Mouse (Mus musculus): ENCODE results near the gene Tmem63a. TPM values are rescaled to one million over a fixed set of nuclear protein-coding genes. Genes with fewer than 3 reads are reported as not detected.
A peak's percentile ranks its signal among the peaks of the same experiment; 100 is the strongest.

The Tmem63a gene
- polyA plus RNA-seq, 1 experiment from 2014 or later = 22.7 TPM

DNA sequence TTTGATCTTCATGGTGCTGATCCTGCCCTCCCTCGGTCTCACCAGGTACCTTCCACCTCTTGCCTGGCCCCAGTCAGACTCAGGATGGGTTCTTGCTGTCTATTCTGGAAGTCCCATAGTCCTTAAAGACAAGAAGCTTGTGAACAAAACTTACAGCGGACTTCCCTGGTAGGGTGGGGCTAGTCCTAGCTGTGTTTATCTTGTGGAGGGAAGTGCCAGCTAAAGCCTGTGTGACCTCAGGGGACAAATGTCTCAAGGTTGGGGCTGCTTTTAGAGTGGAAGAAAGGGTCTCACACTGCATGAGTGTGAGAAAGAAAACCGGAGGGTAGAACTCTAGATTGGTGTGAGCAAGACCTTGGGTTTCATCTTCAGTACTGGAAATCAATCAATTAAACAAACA lies 23.6 kb downstream of the Tmem63a start:
- TF ChIP-seq EP300 (IDR thresholded peaks at IDR 0.05) (no peak), CTCF (IDR thresholded peaks at IDR 0.05) (no peak)
- H3K9me3 ChIP-seq (ENCODE audit: low read length) = no peaks in the 10 kb centered on the region
- no peaks in the 10 kb centered on the region for H3K4me1 ChIP-seq (ENCODE audit: insufficient read depth, low read depth, low read length)
- no peak overlapping the region for H3K27ac ChIP-seq (ENCODE audit: low read length)
- ATAC-seq (peak; percentile 60), DNase-seq (ENCODE audit: low spot score) (peak; percentile 46)
- H3K4me2 ChIP-seq (replicated peaks; ENCODE audit: low read depth, low read length) = no peak overlapping the region
- peaks cover 13% of the 10 kb centered on the region for H3K36me3 ChIP-seq (ENCODE audit: insufficient read depth, low read length)
- H3K4me3 ChIP-seq (ENCODE audit: low read depth, low read length) = no peak overlapping the region
- no peaks in the 10 kb centered on the region for H3K27me3 ChIP-seq (replicated peaks; ENCODE audit: insufficient read depth, low read length)
- WGBS = 56% methylated on average over 3 of the region's 3 CpGs
- H3K9ac ChIP-seq (replicated peaks; ENCODE audit: low read depth) = no peak overlapping the region

DNA sequence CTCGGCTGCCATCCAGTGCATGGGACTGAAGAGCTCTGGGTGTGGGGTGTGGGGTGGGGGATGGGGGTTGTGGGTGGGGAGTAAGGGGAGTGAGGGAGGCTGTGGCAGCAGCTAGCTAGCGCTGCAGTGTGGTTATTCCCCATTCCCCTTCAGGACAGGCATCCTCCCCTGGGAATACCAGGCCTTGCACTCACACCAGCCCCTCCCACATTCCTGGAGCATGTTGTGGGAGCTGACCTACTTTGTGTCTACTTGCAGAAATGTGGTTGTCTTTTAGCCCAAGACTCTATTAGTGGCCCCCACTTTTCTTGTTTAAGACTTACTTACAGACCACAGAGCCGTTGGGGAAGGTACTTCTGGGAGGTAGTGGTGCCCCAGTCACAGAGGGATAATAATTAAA lies 24.4 kb downstream of the Tmem63a start:
- ATAC-seq (peak; percentile 66), DNase-seq (ENCODE audit: low spot score) (peak; percentile 68)
- no peak overlapping the region for H3K4me3 ChIP-seq (ENCODE audit: low read depth, low read length)
- TF ChIP-seq EP300 (IDR thresholded peaks at IDR 0.05) = no peak
- TF ChIP-seq CTCF (IDR thresholded peaks at IDR 0.05) = no peak
- no peak overlapping the region for H3K9ac ChIP-seq (replicated peaks; ENCODE audit: low read depth)
- no peaks in the 10 kb centered on the region for H3K9me3 ChIP-seq (ENCODE audit: low read length)
- 39% methylated on average over 3 of the region's 3 CpGs for WGBS
- H3K27me3 ChIP-seq (replicated peaks; ENCODE audit: insufficient read depth, low read length) = no peaks in the 10 kb centered on the region
- H3K4me1 ChIP-seq (ENCODE audit: insufficient read depth, low read depth, low read length) = no peaks in the 10 kb centered on the region
- no peak overlapping the region for H3K4me2 ChIP-seq (replicated peaks; ENCODE audit: low read depth, low read length)
- peaks cover 11% of the 10 kb centered on the region for H3K36me3 ChIP-seq (ENCODE audit: insufficient read depth, low read length)
- no peak overlapping the region for H3K27ac ChIP-seq (ENCODE audit: low read length)

DNA sequence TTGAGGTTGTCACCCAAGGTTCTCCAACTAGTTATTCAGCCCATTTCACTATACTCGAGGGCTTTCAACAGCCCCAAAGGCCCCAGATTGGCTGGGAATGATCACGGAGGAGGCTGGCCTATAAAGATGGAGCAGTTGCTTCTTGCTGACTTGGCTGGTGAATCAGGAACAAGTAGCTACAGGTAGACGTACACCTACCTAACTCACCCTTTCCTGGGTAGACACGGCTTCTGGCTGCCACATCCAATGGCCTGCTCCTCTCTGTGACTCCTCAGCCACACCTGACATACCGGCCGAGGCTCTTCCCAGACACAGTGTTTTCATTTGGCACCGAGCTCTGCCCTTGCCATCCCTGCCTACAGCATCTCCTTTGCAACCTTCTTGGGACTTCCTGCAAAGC lies 25.1 kb downstream of the Tmem63a start:
- Histone ChIP-seq H3K27me3 (replicated peaks; ENCODE audit: insufficient read depth, low read length) (no peaks in the 10 kb centered on the region), H3K4me2 (replicated peaks; ENCODE audit: low read depth, low read length) (no peak overlapping the region), H3K36me3 (ENCODE audit: insufficient read depth, low read length) (peaks cover 8% of the 10 kb centered on the region), H3K27ac (ENCODE audit: low read length) (no peak overlapping the region), H3K9ac (replicated peaks; ENCODE audit: low read depth) (no peak overlapping the region), H3K4me1 (ENCODE audit: insufficient read depth, low read depth, low read length) (no peaks in the 10 kb centered on the region), H3K9me3 (ENCODE audit: low read length) (no peaks in the 10 kb centered on the region), H3K4me3 (ENCODE audit: low read depth, low read length) (no peak overlapping the region)
- ATAC-seq (no peak), DNase-seq (ENCODE audit: low spot score) (no peak)
- 82% methylated on average over 7 of the region's 7 CpGs for WGBS
- TF ChIP-seq CTCF (IDR thresholded peaks at IDR 0.05) = no peak
- TF ChIP-seq EP300 (IDR thresholded peaks at IDR 0.05) = no peak

DNA sequence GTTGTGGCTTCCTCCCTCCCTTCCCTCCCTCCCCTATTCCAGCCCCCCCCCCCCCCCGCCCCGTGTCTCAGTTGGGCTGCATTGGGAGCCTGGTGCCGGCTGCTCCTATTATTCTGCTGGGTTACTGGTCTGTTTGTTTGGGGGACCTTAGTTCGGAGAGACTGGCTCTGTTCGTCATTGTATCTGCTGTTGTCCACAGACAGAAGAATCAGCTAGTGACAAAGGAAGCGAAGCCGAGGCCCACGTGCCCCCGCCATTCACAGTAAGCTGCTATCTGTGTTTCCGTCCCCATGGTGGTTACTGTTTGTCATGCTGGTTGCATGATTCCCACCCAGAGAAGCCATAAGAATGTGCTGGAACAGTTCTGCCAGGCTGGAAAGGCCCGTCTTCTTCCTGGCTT lies 30.8 kb downstream of the Tmem63a start:
- DNase-seq (ENCODE audit: low spot score) (no peak), ATAC-seq (no peak)
- 90% methylated on average over 9 of the region's 11 CpGs for WGBS

DNA sequence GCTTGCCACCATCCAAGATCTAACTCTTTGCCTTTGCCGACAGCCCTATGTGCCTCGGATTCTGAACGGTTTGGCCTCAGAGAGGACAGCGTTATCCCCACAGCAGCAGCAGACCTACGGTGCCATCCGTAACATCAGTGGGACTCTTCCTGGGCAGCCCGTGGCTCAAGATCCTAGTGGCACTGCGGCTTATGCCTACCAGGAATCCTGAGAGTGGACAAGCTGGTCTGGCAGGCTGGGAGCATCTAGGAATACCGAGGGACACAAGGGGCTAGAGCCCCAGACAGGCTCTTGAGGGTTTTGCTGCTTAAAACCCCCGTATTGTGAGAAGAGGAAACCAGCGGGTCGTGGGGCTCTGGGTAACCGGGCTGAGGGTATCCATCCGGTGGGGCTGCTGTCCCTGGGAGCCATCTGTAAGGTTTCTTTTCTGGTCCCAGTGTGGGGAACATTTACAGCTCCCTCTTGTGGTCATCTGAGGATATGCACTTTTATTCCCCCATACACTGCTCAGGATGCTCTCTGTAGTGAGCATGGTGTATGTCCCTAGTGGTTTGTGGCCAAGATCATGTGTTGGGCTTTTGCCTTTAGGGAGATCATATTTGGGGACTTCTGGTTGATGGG lies 32.1 kb downstream of the Tmem63a start:
- ATAC-seq = peak; percentile 73
- TF ChIP-seq CTCF (IDR thresholded peaks at IDR 0.05) = peak; percentile 94
- TF ChIP-seq EP300 (IDR thresholded peaks at IDR 0.05) = no peak

More for the DNA sequence above, 30.8 kb downstream of the Tmem63a start:
- Histone ChIP-seq H3K27me3 (replicated peaks; ENCODE audit: insufficient read depth, low read length) (no peaks in the 10 kb centered on the region), H3K9ac (replicated peaks; ENCODE audit: low read depth) (no peak overlapping the region), H3K36me3 (ENCODE audit: insufficient read depth, low read length) (no peaks in the 10 kb centered on the region; the same call in none of the 2 replicates), H3K4me3 (ENCODE audit: low read depth, low read length) (no peak overlapping the region), H3K9me3 (ENCODE audit: low read length) (no peaks in the 10 kb centered on the region), H3K4me1 (ENCODE audit: insufficient read depth, low read depth, low read length) (no peaks in the 10 kb centered on the region), H3K4me2 (replicated peaks; ENCODE audit: low read depth, low read length) (no peak overlapping the region), H3K27ac (ENCODE audit: low read length) (no peak overlapping the region)
- TF ChIP-seq EP300 (IDR thresholded peaks at IDR 0.05) = no peak
- no peak for TF ChIP-seq CTCF (IDR thresholded peaks at IDR 0.05)

DNA sequence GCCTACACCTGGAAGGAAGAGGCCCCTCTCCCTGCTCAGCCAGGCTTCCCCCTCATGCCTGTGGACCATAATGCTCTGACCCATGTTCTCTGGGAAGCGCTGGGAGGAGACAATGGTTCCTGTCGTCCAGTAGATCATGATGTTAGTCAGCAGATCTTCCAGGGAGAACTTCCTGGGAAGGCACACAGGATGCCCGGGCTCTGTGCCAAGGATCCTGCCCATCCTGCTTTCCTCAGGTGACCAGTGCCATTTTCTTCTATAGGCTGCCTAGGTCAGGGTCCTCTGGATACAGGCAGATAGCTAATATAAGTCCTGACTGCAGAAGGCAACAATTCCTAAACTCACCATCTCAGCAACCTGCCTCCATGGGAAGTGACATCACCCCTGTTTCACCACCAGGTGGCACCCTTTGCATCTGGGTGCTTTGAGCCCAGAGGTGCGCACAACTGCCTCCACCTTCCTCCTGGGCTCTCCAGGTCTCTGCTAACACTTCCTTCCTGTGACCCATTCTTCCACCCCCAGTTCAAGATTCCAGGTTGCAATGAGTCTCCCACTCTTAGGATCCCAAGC lies 34.1 kb downstream of the Tmem63a start:
- Histone ChIP-seq H3K4me3 (ENCODE audit: low read depth, low read length) (no peak overlapping the region), H3K4me1 (ENCODE audit: insufficient read depth, low read depth, low read length) (no peaks in the 10 kb centered on the region), H3K27me3 (replicated peaks; ENCODE audit: insufficient read depth, low read length) (no peaks in the 10 kb centered on the region), H3K4me2 (replicated peaks; ENCODE audit: low read depth, low read length) (no peak overlapping the region), H3K27ac (ENCODE audit: low read length) (no peak overlapping the region), H3K36me3 (ENCODE audit: insufficient read depth, low read length) (no peaks in the 10 kb centered on the region; the same call in 1 of the 2 replicates), H3K9ac (replicated peaks; ENCODE audit: low read depth) (no peak overlapping the region), H3K9me3 (ENCODE audit: low read length) (no peaks in the 10 kb centered on the region)
- DNase-seq (ENCODE audit: low spot score) = peak; percentile 36
- TF ChIP-seq EP300 (IDR thresholded peaks at IDR 0.05) (no peak), CTCF (IDR thresholded peaks at IDR 0.05) (peak; percentile 84)
- WGBS = 42% methylated on average over 4 of the region's 4 CpGs
- peak; percentile 12; the same call in 1 of the 2 replicates for ATAC-seq

More for the DNA sequence above, 32.1 kb downstream of the Tmem63a start:
- DNase-seq (ENCODE audit: low spot score) = peak; percentile 80
- H3K4me3 ChIP-seq (ENCODE audit: low read depth, low read length) = no peak overlapping the region
- no peaks in the 10 kb centered on the region for H3K4me1 ChIP-seq (ENCODE audit: insufficient read depth, low read depth, low read length)
- no peak overlapping the region for H3K27ac ChIP-seq (ENCODE audit: low read length)
- no peaks in the 10 kb centered on the region; the same call in 1 of the 2 replicates for H3K36me3 ChIP-seq (ENCODE audit: insufficient read depth, low read length)
- WGBS = 52% methylated on average over 14 of the region's 14 CpGs
- H3K9ac ChIP-seq (replicated peaks; ENCODE audit: low read depth) = no peak overlapping the region
- H3K27me3 ChIP-seq (replicated peaks; ENCODE audit: insufficient read depth, low read length) = no peaks in the 10 kb centered on the region
- H3K9me3 ChIP-seq (ENCODE audit: low read length) = no peaks in the 10 kb centered on the region
- H3K4me2 ChIP-seq (replicated peaks; ENCODE audit: low read depth, low read length) = no peak overlapping the region
